Mouse (Mus musculus) limb, embryonic 13.5 days (tissue): ENCODE measurements around the gene Mpv17l. TPM values are rescaled to one million over a fixed set of nuclear protein-coding genes. Genes with fewer than 3 reads are reported as not detected.
"Not testable (repeated sequence)": the region's sequence is repeated elsewhere in the genome, so short reads cannot be mapped to it uniquely, and the experiment has no call there.

Source experiments
- ATAC-seq: fragments of 200-750 bp; cut with Nextera tagmentation; 2 replicates; pipeline ENCODE4 v1.8.0; 2017; ENCODE audit warnings: low read depth, moderate number of reproducible peaks, moderate TSS enrichment; ENCODE audit not compliant: low FRiP score
- H3K27ac ChIP-seq: fragments of 300-500 bp; sonication (generic); 2 replicates; pipeline ENCODE4 v1.5.1; 2015; ENCODE audit warnings: inconsistent platforms, mild to moderate bottlenecking, moderate library complexity
- H3K27me3 ChIP-seq: fragments of 300-500 bp; sonication (generic); 2 replicates; pipeline ENCODE4 v1.6.1; 2015; ENCODE audit warnings: mild to moderate bottlenecking, inconsistent platforms
- H3K36me3 ChIP-seq: fragments of 300-500 bp; sonication (generic); 2 replicates; pipeline ENCODE4 v1.6.1; 2015; ENCODE audit warnings: inconsistent platforms, mild to moderate bottlenecking, moderate library complexity
- H3K4me1 ChIP-seq: fragments of 300-500 bp; sonication (generic); 2 replicates; pipeline ENCODE4 v1.6.1; 2015; ENCODE audit warnings: inconsistent platforms
- H3K4me2 ChIP-seq: fragments of 300-500 bp; sonication (generic); replicated peaks from 2 replicates; pipeline ENCODE4 v1.6.1; 2015; ENCODE audit warnings: inconsistent platforms, mild to moderate bottlenecking, moderate library complexity
- H3K4me3 ChIP-seq: fragments of 300-500 bp; sonication (generic); 2 replicates; pipeline ENCODE4 v1.5.1; 2015; ENCODE audit warnings: moderate library complexity, mild to moderate bottlenecking, inconsistent platforms
- H3K9ac ChIP-seq: fragments of 300-500 bp; sonication (generic); 2 replicates; pipeline ENCODE4 v1.6.1; 2015; ENCODE audit warnings: mild to moderate bottlenecking, inconsistent platforms
- H3K9me3 ChIP-seq: fragments of 300-500 bp; sonication (generic); 2 replicates; pipeline ENCODE4 v1.6.1; 2016; ENCODE audit warnings: inconsistent platforms
- WGBS: fragments of 180-500 bp; shearing (Covaris S2); methylation state at CpG from one replicate; pipeline ENCODE4 v1.1.7; 2015; 5-methylcytosine and 5-hydroxymethylcytosine counted together
- polyA plus RNA-seq: library from polyadenylated mRNA; unstranded; fragments of >200 nt; fragmentation: Nextera tagmentation; extraction: Ambion mirVana; gene quantifications from 2 replicates; pipeline ENCODE4 v1.2.1, GENCODE M21; 2015

The Mpv17l gene
- polyA plus RNA-seq, 1 experiment from 2014 or later: 3.4 TPM

GRCm38 (mm10) chr16:13940847-13941395, 38.0 kb downstream of the Mpv17l start:
- Histone ChIP-seq H3K9ac (peak overlapping the region; percentile 73), H3K4me1 (no peaks in the 10 kb centered on the region), H3K9me3 (no peaks in the 10 kb centered on the region), H3K4me3 (peak overlapping the region; percentile 55), H3K27ac (no peak overlapping the region), H3K27me3 (peaks cover 19% of the 10 kb centered on the region), H3K4me2 (peak overlapping the region; percentile 98), H3K36me3 (no peaks in the 10 kb centered on the region)
- ATAC-seq: peak; percentile 67; the same call in 1 of the 2 replicates
- 2% methylated on average over 34 of the region's 34 CpGs for WGBS

GRCm38 (mm10) chr16:13944178-13944577, 41.2 kb downstream of the Mpv17l start:
- Histone ChIP-seq H3K4me2 (no peak overlapping the region), H3K4me1 (no peaks in the 10 kb centered on the region), H3K36me3 (no peaks in the 10 kb centered on the region), H3K9me3 (no peaks in the 10 kb centered on the region), H3K9ac (no peak overlapping the region), H3K27ac (no peak overlapping the region), H3K4me3 (no peak overlapping the region), H3K27me3 (peaks cover 19% of the 10 kb centered on the region)
- 37% methylated on average over 4 of the region's 4 CpGs for WGBS
- no peak for ATAC-seq

GRCm38 (mm10) chr16:13944752-13945151, 41.8 kb downstream of the Mpv17l start:
- H3K4me3 ChIP-seq: no peak overlapping the region
- 78% methylated on average over 5 of the region's 5 CpGs for WGBS
- H3K27me3 ChIP-seq: peaks cover 19% of the 10 kb centered on the region
- H3K9ac ChIP-seq: no peak overlapping the region
- H3K4me1 ChIP-seq: no peaks in the 10 kb centered on the region
- no peak overlapping the region for H3K4me2 ChIP-seq
- ATAC-seq: no peak
- H3K27ac ChIP-seq: no peak overlapping the region
- no peaks in the 10 kb centered on the region for H3K36me3 ChIP-seq
- no peaks in the 10 kb centered on the region for H3K9me3 ChIP-seq

- H3K4me1 ChIP-seq: no peaks in the 10 kb centered on the region
- H3K9me3 ChIP-seq: no peaks in the 10 kb centered on the region
- no peak overlapping the region for H3K27ac ChIP-seq
- peak; percentile 61; the same call in 1 of the 2 replicates for ATAC-seq
- 68% methylated on average over 4 of the region's 4 CpGs for WGBS
- H3K36me3 ChIP-seq: no peaks in the 10 kb centered on the region
- H3K27me3 ChIP-seq: peaks cover 17% of the 10 kb centered on the region
- no peak overlapping the region for H3K4me3 ChIP-seq
- no peak overlapping the region for H3K4me2 ChIP-seq
- no peak overlapping the region for H3K9ac ChIP-seq
Measured at GRCm38 (mm10) chr16:13945153-13945552, 42.2 kb downstream of the Mpv17l start.

- Histone ChIP-seq H3K9me3 (no peaks in the 10 kb centered on the region), H3K27ac (no peak overlapping the region), H3K27me3 (peaks cover 13% of the 10 kb centered on the region), H3K36me3 (no peaks in the 10 kb centered on the region), H3K4me3 (no peak overlapping the region), H3K4me1 (no peaks in the 10 kb centered on the region), H3K9ac (no peak overlapping the region), H3K4me2 (no peak overlapping the region)
- 86% methylated on average over 1 of the region's 1 CpGs for WGBS
- ATAC-seq: no peak
Measured at GRCm38 (mm10) chr16:13946306-13946705, 43.3 kb downstream of the Mpv17l start.

- Histone ChIP-seq H3K27ac (no peak overlapping the region), H3K9me3 (no peaks in the 10 kb centered on the region)
- WGBS: 75% methylated on average over 3 of the region's 3 CpGs
Measured at GRCm38 (mm10) chr16:13951245-13951644, 48.3 kb downstream of the Mpv17l start.

DNA sequence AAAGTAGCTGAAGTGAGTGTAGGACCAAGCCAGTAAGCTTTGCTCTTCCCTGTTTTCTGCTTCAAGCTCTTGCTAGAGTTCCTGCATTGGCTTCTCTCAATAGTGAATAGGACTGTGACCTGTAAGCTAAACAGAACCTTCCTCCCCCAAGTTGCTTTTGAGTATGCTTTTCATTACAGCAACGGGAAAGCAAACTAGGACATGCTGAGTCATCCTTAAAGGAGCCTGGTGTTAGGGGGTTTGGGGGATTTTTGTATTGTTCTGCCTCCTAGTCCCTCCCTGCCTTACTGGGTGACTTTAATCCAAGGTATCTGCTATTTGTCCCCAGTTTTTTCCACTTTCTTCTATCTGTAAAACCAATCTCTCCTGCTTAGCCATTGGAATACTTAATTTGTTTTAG, 59.1 kb downstream of the Mpv17l start:
- WGBS: 23% methylated on average over 1 of the region's 1 CpGs
- no peak for ATAC-seq
- H3K27me3 ChIP-seq: no peaks in the 10 kb centered on the region
- H3K9ac ChIP-seq: no peak overlapping the region
- no peak overlapping the region for H3K27ac ChIP-seq
- no peak overlapping the region for H3K4me3 ChIP-seq
- no peaks in the 10 kb centered on the region for H3K36me3 ChIP-seq
- H3K4me2 ChIP-seq: no peak overlapping the region
- H3K4me1 ChIP-seq: no peaks in the 10 kb centered on the region
- H3K9me3 ChIP-seq: no peaks in the 10 kb centered on the region

More at GRCm38 (mm10) chr16:13951245-13951644, 48.3 kb downstream of the Mpv17l start:
- Histone ChIP-seq H3K4me3 (no peak overlapping the region), H3K27me3 (no peaks in the 10 kb centered on the region), H3K4me2 (no peak overlapping the region), H3K4me1 (no peaks in the 10 kb centered on the region), H3K36me3 (no peaks in the 10 kb centered on the region), H3K9ac (no peak overlapping the region)
- ATAC-seq: no peak

GRCm38 (mm10) chr16:13969096-13969495, 66.1 kb downstream of the Mpv17l start:
- H3K9ac ChIP-seq: no peak overlapping the region
- WGBS: 94% methylated on average over 1 of the region's 1 CpGs
- H3K27me3 ChIP-seq: no peaks in the 10 kb centered on the region
- H3K4me2 ChIP-seq: no peak overlapping the region
- no peak overlapping the region for H3K27ac ChIP-seq
- H3K9me3 ChIP-seq: no peaks in the 10 kb centered on the region
- no peaks in the 10 kb centered on the region for H3K4me1 ChIP-seq
- no peak for ATAC-seq
- H3K4me3 ChIP-seq: no peak overlapping the region
- H3K36me3 ChIP-seq: no peaks in the 10 kb centered on the region

- no peak overlapping the region for H3K27ac ChIP-seq
- no peak overlapping the region for H3K4me2 ChIP-seq
- H3K4me3 ChIP-seq: no peak overlapping the region
- WGBS: 84% methylated on average over 8 of the region's 8 CpGs
- H3K4me1 ChIP-seq: no peaks in the 10 kb centered on the region
- H3K36me3 ChIP-seq: no peaks in the 10 kb centered on the region
- no peaks in the 10 kb centered on the region for H3K27me3 ChIP-seq
- no peak for ATAC-seq
- no peaks in the 10 kb centered on the region for H3K9me3 ChIP-seq
- H3K9ac ChIP-seq: no peak overlapping the region
Measured at GRCm38 (mm10) chr16:13972051-13972450, 69.1 kb downstream of the Mpv17l start.

DNA sequence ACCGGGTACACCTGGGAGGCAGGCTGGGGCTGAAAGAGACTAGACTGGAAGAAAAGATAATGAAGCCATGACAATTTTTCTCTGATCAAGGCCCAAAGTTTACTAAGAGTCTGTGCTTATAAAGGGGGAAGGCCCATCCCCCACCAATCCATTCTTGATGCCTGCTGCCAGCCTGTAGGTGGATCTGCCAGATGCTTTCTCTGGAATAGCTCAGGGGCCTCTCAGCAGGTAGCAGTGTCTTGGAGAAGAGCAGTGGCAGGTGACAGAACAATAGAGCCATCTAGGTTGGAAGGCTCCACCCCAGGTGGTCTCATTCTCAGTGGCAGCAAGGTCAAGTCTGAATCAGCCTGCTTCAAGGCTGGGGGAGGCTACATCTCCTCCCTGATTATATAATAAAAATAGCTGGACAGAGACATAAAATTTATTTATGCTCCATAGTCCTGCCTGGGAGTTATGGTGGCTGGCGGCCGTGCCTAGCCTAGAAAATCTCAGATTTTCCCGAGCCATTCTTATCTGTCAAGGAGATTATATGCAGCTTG, 73.5 kb downstream of the Mpv17l start:
- not testable (repeated sequence) for H3K4me1 ChIP-seq, H3K27me3 ChIP-seq, H3K4me3 ChIP-seq, H3K9ac ChIP-seq, H3K36me3 ChIP-seq, H3K27ac ChIP-seq, H3K9me3 ChIP-seq, H3K4me2 ChIP-seq, ATAC-seq
- 79% methylated on average over 4 of the region's 4 CpGs for WGBS

DNA sequence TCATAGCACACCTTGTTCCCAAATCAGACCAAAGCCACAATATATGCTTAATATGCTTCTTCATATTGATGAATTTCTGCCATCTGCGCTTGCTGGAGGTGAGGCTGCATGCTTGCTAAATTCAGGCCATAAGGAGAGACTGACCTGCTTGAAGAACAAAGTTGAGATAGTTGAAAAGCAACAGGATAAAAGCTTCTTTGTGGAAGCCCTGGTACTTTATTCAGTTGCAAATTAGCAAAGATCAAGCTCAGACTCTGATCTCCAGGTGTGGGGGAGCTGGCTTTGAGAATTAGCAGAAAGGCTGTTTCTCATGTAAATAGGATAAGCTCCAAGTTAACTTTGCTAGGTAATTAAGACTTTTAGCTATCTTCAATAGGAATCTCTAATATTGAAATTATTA, 74.1 kb downstream of the Mpv17l start:
- H3K4me2 ChIP-seq, H3K27ac ChIP-seq, H3K36me3 ChIP-seq, H3K4me1 ChIP-seq, H3K4me3 ChIP-seq, ATAC-seq, H3K9ac ChIP-seq, H3K27me3 ChIP-seq, H3K9me3 ChIP-seq: not testable (repeated sequence)
- WGBS: 62% methylated on average over 1 of the region's 1 CpGs

DNA sequence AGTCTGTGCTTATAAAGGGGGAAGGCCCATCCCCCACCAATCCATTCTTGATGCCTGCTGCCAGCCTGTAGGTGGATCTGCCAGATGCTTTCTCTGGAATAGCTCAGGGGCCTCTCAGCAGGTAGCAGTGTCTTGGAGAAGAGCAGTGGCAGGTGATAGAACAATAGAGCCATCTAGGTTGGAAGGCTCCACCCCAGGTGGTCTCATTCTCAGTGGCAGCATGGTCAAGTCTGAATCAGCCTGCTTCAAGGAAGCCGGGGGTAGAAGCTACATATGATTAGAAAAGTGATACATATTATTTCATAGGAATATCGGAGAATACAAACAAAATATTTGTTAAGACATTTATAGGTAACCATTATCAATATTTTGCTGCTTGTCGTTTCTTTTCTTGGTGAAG, 78.8 kb downstream of the Mpv17l start:
- not testable (repeated sequence) for H3K4me2 ChIP-seq, H3K36me3 ChIP-seq, H3K4me1 ChIP-seq, H3K27ac ChIP-seq, ATAC-seq, H3K9me3 ChIP-seq, H3K9ac ChIP-seq, H3K27me3 ChIP-seq, H3K4me3 ChIP-seq
- 81% methylated on average over 3 of the region's 3 CpGs for WGBS

DNA sequence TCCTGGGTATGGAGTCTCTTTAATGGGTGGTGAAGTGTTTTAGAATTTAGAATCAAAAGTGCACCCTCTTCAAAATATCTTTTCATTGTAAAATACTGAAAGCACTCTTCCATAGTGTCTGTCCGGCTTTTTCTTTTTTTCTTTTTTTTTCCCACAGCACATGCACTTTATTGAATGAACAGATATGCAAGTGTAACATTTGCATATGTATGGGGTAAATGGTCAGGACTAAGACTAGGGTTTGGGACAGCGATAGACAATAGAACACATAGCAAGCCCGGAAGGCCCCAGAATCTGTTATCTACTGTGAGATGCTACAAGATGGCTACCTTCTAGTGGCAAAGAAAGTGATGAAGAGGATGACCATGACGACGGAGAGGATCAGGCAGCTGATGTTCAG, 80.2 kb downstream of the Mpv17l start:
- 91% methylated on average over 5 of the region's 5 CpGs for WGBS
- H3K4me2 ChIP-seq: no peak overlapping the region
- no peak overlapping the region for H3K4me3 ChIP-seq
- no peaks in the 10 kb centered on the region for H3K36me3 ChIP-seq
- H3K27me3 ChIP-seq: no peaks in the 10 kb centered on the region
- no peak overlapping the region for H3K27ac ChIP-seq
- no peaks in the 10 kb centered on the region for H3K9me3 ChIP-seq
- peaks cover 8% of the 10 kb centered on the region for H3K4me1 ChIP-seq
- ATAC-seq: no peak
- H3K9ac ChIP-seq: no peak overlapping the region
